Mouse (Mus musculus): ENCODE measurements at regions not wholly inside any gene's neighbourhood (a gene's known extent, or its start where the extent isn't known, plus 50 kb on each side); places are given as distances from the start of the nearest gene placed in this dataset.

- Histone ChIP-seq H3K27ac (ENCODE audit: low read depth, low read length) (no peak overlapping the region), H3K4me3 (ENCODE audit: low read depth, low read length) (no peak overlapping the region), H3K9ac (ENCODE audit: low read depth, low read length) (no peak overlapping the region), H3K27me3 (ENCODE audit: control insufficient read depth, insufficient read depth, low read length) (no peaks in the 10 kb centered on the region), H3K4me2 (no peak overlapping the region), H3K36me3 (ENCODE audit: control insufficient read depth, insufficient read depth, low read length) (no peaks in the 10 kb centered on the region), H3K9me3 (replicated peaks; ENCODE audit: control insufficient read depth, low read length) (no peaks in the 10 kb centered on the region), H3K4me1 (ENCODE audit: control insufficient read depth, insufficient read depth, low read length) (no peaks in the 10 kb centered on the region; the same call in 1 of the 2 replicates)
- WGBS (ENCODE audit: insufficient replicate concordance), result 66% methylated on average over 6 of the region's 6 CpGs
- no peak for ATAC-seq (replicated peaks; ENCODE audit: insufficient number of reproducible peaks, low FRiP score, low TSS enrichment)
These were observed 235.3 kb upstream of the Slc30a5 start for GRCm38 (mm10) chr13:101068489-101068888.

DNA sequence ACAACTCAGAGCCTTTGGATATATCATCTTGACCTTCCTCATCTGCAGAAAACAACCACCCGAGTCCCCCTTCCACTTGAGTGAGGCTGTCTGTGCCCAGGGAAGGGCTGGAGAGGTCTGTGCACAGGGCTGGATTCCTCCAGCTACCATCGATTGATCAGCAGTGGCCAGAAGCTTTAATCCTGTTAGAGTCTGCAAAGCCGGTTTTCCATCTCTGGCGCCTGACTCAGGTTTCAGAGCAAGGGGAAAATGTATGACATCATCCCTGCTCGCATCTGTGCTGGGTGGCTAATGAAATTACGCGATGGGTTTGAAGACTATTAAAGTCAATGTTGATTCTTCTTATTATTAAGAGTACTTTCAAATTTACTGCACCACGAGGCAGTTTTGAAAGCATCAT is 229.4 kb upstream of the Slc30a5 start:
- Histone ChIP-seq H3K27ac (ENCODE audit: low read depth, low read length) (no peak overlapping the region), H3K36me3 (ENCODE audit: control insufficient read depth, insufficient read depth, low read length) (no peaks in the 10 kb centered on the region), H3K4me1 (ENCODE audit: control insufficient read depth, insufficient read depth, low read length) (no peaks in the 10 kb centered on the region), H3K4me2 (no peak overlapping the region), H3K9ac (ENCODE audit: low read depth, low read length) (no peak overlapping the region), H3K27me3 (ENCODE audit: control insufficient read depth, insufficient read depth, low read length) (no peaks in the 10 kb centered on the region), H3K9me3 (replicated peaks; ENCODE audit: control insufficient read depth, low read length) (no peaks in the 10 kb centered on the region), H3K4me3 (ENCODE audit: low read depth, low read length) (no peak overlapping the region)
- no peak for ATAC-seq (replicated peaks; ENCODE audit: insufficient number of reproducible peaks, low FRiP score, low TSS enrichment)
- 56% methylated on average over 8 of the region's 8 CpGs for WGBS (ENCODE audit: insufficient replicate concordance)

DNA sequence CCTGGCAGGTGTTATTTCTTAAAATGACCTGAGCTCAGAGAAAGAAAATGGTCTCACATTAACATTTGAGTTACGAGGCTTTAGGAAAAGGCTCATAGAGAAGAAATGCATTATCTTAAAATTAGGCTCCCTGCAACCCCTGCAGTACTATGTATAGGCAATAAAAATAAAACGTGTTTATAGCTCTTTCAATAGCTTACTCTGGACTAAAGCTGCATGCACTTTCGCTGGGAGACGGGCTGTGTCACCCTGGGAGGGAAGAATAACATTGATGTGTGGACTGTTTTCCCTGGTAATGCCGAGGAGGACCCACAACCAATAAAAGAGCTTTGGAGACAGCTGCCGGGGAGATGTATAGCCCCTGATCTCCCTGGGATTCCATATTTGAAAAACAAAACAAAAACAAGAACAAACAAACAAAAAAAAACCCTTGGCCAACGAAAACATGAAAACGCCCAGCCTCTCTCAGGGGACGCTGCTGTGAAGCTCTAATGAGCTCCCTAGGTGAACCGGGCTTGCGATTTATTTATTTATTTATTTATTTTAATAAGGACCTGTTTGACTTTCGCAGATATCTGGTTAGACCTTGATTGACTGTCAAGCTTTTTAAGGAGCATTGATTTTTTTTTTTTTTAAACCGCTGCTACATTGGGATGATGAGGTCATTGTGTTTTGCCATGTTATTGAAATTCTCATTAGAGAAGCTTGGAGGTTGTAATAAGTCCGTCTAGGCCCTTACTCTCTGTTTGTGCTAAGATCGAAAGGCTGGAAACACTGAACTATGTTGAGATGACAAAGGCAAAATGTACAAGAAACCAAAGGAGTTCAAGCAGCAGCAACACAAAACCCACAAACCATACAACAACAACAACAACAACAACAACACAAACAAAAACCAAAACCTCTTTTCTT is 228.3 kb upstream of the Slc30a5 start:
- WGBS (ENCODE audit: insufficient replicate concordance), result 68% methylated on average over 15 of the region's 15 CpGs
- Histone ChIP-seq H3K9me3 (replicated peaks; ENCODE audit: control insufficient read depth, low read length) (no peaks in the 10 kb centered on the region), H3K27me3 (ENCODE audit: control insufficient read depth, insufficient read depth, low read length) (no peaks in the 10 kb centered on the region), H3K9ac (ENCODE audit: low read depth, low read length) (no peak overlapping the region), H3K4me2 (no peak overlapping the region), H3K36me3 (ENCODE audit: control insufficient read depth, insufficient read depth, low read length) (no peaks in the 10 kb centered on the region), H3K4me1 (ENCODE audit: control insufficient read depth, insufficient read depth, low read length) (no peaks in the 10 kb centered on the region), H3K27ac (ENCODE audit: low read depth, low read length) (no peak overlapping the region), H3K4me3 (ENCODE audit: low read depth, low read length) (no peak overlapping the region)
- ATAC-seq (replicated peaks; ENCODE audit: insufficient number of reproducible peaks, low FRiP score, low TSS enrichment), result no peak

DNA sequence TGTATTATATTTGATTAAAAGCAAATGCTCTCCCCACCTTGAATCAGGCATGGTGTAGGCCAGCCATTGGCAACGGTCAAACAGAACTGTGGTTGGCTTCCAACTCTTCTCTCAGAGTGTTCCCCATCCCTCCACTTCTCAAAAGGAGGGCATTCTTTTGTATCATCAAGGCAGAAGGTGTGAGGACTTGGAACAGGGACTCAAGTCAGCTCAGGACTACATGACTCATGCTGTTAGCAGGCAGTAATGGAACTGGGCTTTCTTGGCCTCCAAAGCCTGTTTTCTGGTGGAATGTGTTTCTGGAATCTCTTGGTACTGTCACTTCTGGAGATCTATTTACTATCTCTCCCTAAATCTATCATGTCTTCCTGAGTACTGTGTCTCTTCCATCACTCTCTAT is 216.3 kb upstream of the Slc30a5 start:
- Histone ChIP-seq H3K9ac (ENCODE audit: low read depth, low read length) (no peak overlapping the region), H3K27me3 (ENCODE audit: control insufficient read depth, insufficient read depth, low read length) (no peaks in the 10 kb centered on the region), H3K9me3 (replicated peaks; ENCODE audit: control insufficient read depth, low read length) (no peaks in the 10 kb centered on the region), H3K4me1 (ENCODE audit: control insufficient read depth, insufficient read depth, low read length) (no peaks in the 10 kb centered on the region), H3K4me2 (no peak overlapping the region), H3K36me3 (ENCODE audit: control insufficient read depth, insufficient read depth, low read length) (no peaks in the 10 kb centered on the region), H3K27ac (ENCODE audit: low read depth, low read length) (no peak overlapping the region), H3K4me3 (ENCODE audit: low read depth, low read length) (no peak overlapping the region)
- WGBS (ENCODE audit: insufficient replicate concordance), result 60% methylated on average over 1 of the region's 1 CpGs
- ATAC-seq (replicated peaks; ENCODE audit: insufficient number of reproducible peaks, low FRiP score, low TSS enrichment), result no peak

GRCm38 (mm10) chr13:101032594-101032993 is 199.4 kb upstream of the Slc30a5 start:
- Histone ChIP-seq H3K4me1 (ENCODE audit: control insufficient read depth, insufficient read depth, low read length) (no peaks in the 10 kb centered on the region), H3K9me3 (replicated peaks; ENCODE audit: control insufficient read depth, low read length) (no peaks in the 10 kb centered on the region), H3K4me2 (no peak overlapping the region), H3K27ac (ENCODE audit: low read depth, low read length) (no peak overlapping the region), H3K9ac (ENCODE audit: low read depth, low read length) (no peak overlapping the region), H3K4me3 (ENCODE audit: low read depth, low read length) (no peak overlapping the region), H3K27me3 (ENCODE audit: control insufficient read depth, insufficient read depth, low read length) (no peaks in the 10 kb centered on the region), H3K36me3 (ENCODE audit: control insufficient read depth, insufficient read depth, low read length) (no peaks in the 10 kb centered on the region)
- 65% methylated on average over 1 of the region's 1 CpGs for WGBS (ENCODE audit: insufficient replicate concordance)
- no peak for ATAC-seq (replicated peaks; ENCODE audit: insufficient number of reproducible peaks, low FRiP score, low TSS enrichment)

DNA sequence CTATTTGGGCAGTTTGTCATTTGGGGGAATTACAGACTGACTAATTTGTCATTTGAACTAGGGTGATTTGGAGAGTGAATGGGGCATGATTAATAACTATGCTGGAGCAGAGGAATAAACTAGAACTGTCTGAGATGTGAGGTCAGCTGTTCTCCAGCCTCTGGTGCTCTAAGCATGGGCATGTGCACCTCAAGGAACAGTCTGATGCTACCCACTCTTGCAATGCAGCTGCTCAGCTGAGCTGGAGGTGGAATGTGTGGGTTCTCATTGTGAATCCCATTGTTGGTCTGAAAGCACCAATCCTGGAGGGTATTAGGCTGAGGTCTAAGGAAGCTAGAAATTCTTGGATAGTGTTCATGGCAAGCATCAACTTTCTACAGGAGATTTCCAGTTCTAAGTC is 192.8 kb upstream of the Slc30a5 start:
- no peak overlapping the region for H3K4me3 ChIP-seq (ENCODE audit: low read depth, low read length)
- H3K4me2 ChIP-seq, result no peak overlapping the region
- no peak overlapping the region for H3K27ac ChIP-seq (ENCODE audit: low read depth, low read length)
- H3K27me3 ChIP-seq (ENCODE audit: control insufficient read depth, insufficient read depth, low read length), result no peaks in the 10 kb centered on the region
- no peaks in the 10 kb centered on the region for H3K4me1 ChIP-seq (ENCODE audit: control insufficient read depth, insufficient read depth, low read length)
- H3K9me3 ChIP-seq (replicated peaks; ENCODE audit: control insufficient read depth, low read length), result no peaks in the 10 kb centered on the region
- no peak overlapping the region for H3K9ac ChIP-seq (ENCODE audit: low read depth, low read length)
- ATAC-seq (replicated peaks; ENCODE audit: insufficient number of reproducible peaks, low FRiP score, low TSS enrichment), result no peak
- no peaks in the 10 kb centered on the region for H3K36me3 ChIP-seq (ENCODE audit: control insufficient read depth, insufficient read depth, low read length)

DNA sequence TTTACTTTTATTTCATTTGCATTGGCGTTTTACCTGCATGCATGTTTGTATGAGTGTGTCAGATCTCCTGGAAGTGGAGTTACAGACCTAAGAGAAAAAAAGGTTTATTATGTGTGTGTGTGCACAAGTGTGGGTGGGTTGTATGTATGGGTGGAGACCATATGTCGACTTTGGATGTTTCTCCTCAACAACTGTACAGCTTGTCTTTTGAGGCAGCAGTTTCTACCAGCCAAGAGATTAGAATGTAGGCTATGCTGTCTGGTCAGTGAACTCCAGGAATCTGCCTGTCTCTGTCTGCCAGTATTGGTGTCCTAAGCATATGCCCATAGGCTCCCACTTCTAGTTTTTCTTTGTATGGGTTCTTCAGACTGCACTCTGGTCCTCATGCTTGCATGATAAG is 192.3 kb upstream of the Slc30a5 start:
- H3K4me2 ChIP-seq, result no peak overlapping the region
- H3K27me3 ChIP-seq (ENCODE audit: control insufficient read depth, insufficient read depth, low read length), result no peaks in the 10 kb centered on the region
- H3K27ac ChIP-seq (ENCODE audit: low read depth, low read length), result no peak overlapping the region
- no peak for ATAC-seq (replicated peaks; ENCODE audit: insufficient number of reproducible peaks, low FRiP score, low TSS enrichment)
- H3K9ac ChIP-seq (ENCODE audit: low read depth, low read length), result no peak overlapping the region
- 71% methylated on average over 2 of the region's 2 CpGs for WGBS (ENCODE audit: insufficient replicate concordance)
- H3K4me1 ChIP-seq (ENCODE audit: control insufficient read depth, insufficient read depth, low read length), result no peaks in the 10 kb centered on the region
- no peaks in the 10 kb centered on the region for H3K9me3 ChIP-seq (replicated peaks; ENCODE audit: control insufficient read depth, low read length)
- H3K4me3 ChIP-seq (ENCODE audit: low read depth, low read length), result no peak overlapping the region
- no peaks in the 10 kb centered on the region for H3K36me3 ChIP-seq (ENCODE audit: control insufficient read depth, insufficient read depth, low read length)

GRCm38 (mm10) chr13:101024971-101025370 is 191.7 kb upstream of the Slc30a5 start:
- no peak overlapping the region for H3K9ac ChIP-seq (ENCODE audit: low read depth, low read length)
- H3K4me3 ChIP-seq (ENCODE audit: low read depth, low read length), result no peak overlapping the region
- H3K4me1 ChIP-seq (ENCODE audit: control insufficient read depth, insufficient read depth, low read length), result no peaks in the 10 kb centered on the region
- H3K27ac ChIP-seq (ENCODE audit: low read depth, low read length), result no peak overlapping the region
- no peak for ATAC-seq (replicated peaks; ENCODE audit: insufficient number of reproducible peaks, low FRiP score, low TSS enrichment)
- no peaks in the 10 kb centered on the region for H3K36me3 ChIP-seq (ENCODE audit: control insufficient read depth, insufficient read depth, low read length)
- no peak overlapping the region for H3K4me2 ChIP-seq
- H3K9me3 ChIP-seq (replicated peaks; ENCODE audit: control insufficient read depth, low read length), result no peaks in the 10 kb centered on the region
- WGBS (ENCODE audit: insufficient replicate concordance), result 92% methylated on average over 2 of the region's 2 CpGs
- no peaks in the 10 kb centered on the region for H3K27me3 ChIP-seq (ENCODE audit: control insufficient read depth, insufficient read depth, low read length)

DNA sequence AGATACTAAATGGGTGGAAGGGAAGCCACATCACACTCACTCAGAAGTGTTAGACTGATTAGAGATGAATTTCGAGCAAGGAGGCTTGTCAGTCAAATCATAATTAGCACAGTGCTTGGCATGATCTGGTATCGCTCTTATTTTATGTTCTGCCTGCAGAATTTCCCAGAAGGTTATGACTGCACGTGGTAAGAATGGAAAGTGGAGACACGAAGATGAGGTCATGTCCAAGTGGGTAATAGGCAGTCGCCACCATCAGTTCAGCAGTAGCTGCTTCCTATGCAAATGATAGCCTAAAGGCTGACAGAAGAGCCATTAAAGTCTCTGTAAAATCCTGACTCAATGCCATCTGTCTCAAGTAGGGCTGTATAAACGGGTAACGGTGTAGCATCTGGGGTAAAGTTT is 186.0 kb upstream of the Slc30a5 start:
- Histone ChIP-seq H3K4me3 (ENCODE audit: low read depth, low read length) (no peak overlapping the region), H3K27ac (ENCODE audit: low read depth, low read length) (no peak overlapping the region), H3K4me2 (no peak overlapping the region), H3K36me3 (ENCODE audit: control insufficient read depth, insufficient read depth, low read length) (no peaks in the 10 kb centered on the region), H3K9ac (ENCODE audit: low read depth, low read length) (no peak overlapping the region), H3K4me1 (ENCODE audit: control insufficient read depth, insufficient read depth, low read length) (no peaks in the 10 kb centered on the region), H3K9me3 (replicated peaks; ENCODE audit: control insufficient read depth, low read length) (no peaks in the 10 kb centered on the region), H3K27me3 (ENCODE audit: control insufficient read depth, insufficient read depth, low read length) (no peaks in the 10 kb centered on the region)
- ATAC-seq (replicated peaks; ENCODE audit: insufficient number of reproducible peaks, low FRiP score, low TSS enrichment), result no peak
- 66% methylated on average over 7 of the region's 7 CpGs for WGBS (ENCODE audit: insufficient replicate concordance)
